Comparison of ENCODE assay signal across 8 mouse cellular contexts in the genomic region with DNA sequence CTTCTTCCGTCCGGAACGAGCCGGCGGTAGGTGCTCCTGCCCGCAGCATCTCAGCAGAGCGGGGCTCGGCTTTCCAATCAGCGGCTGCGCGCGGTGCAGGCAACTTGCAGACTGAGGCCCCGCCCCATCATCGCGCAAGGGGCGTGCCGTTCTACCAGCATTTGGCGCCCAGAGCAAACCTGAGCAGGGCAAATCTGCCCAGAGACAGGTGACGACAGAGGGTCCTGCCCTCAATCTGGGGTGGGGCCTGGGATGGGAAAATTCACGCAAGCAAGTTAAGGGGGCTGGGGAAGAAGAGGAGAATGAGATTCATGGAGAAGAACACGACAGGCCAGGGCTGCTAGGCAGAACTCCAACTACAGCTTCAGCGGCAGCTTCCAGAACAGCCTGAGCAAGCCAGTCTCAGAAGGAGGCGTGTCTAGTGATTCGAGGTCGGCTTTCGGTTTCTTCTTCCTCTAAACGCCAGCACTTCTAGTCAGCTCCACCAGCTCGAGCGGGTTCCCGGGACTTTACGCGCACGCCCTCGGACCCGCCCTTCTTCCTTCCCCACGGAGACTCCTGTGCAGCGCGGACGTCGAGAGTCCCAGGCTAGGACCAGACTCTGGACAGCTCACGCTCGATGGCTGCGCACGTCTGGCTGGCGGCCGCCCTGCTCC. TPM values are rescaled to one million over a fixed set of nuclear protein-coding genes. Genes with fewer than 3 reads are reported as not detected.
A peak's percentile ranks its signal among the peaks of the same experiment; 100 is the strongest.
DNase-seq lines count a peak whose midpoint lies in the region; ATAC-seq and TF ChIP-seq lines count a peak whose summit lies in the region.

A gene (plus strand): TSS at position 293 of the 656 bp plus-strand sequence.
A gene (minus strand): TSS at position 504 of the 656 bp plus-strand sequence.

- H3K4me3 ChIP-seq in hindbrain, embryonic 10.5 days = peak within 1 kb of the TSS; percentile 56
- peak within 1 kb of the TSS; percentile 76 for H3K4me3 ChIP-seq in lung, postnatal 0 days (ENCODE audit: low read depth, low read length)

- peaks cover 19% of the 10 kb centered on the region for H3K4me1 ChIP-seq in hindbrain, embryonic 10.5 days (replicated peaks)
- peaks cover 10% of the 10 kb centered on the region for H3K4me1 ChIP-seq in lung, postnatal 0 days (ENCODE audit: insufficient read depth, low read depth, low read length)

- under 1% methylated on average over 46 of the region's 46 CpGs for WGBS in hindbrain, embryonic 10.5 days
- WGBS in lung, postnatal 0 days = under 1% methylated on average over 46 of the region's 46 CpGs

- peaks cover 92% of the 10 kb centered on the region for H3K27me3 ChIP-seq in hindbrain, embryonic 10.5 days (ENCODE audit: insufficient read depth, poor library complexity, severe bottlenecking)
- 0 out of 2 replicates have a peak, but pooled peaks cover 4% of the 10 kb centered on the region for H3K27me3 ChIP-seq in lung, postnatal 0 days (replicated peaks; ENCODE audit: insufficient read depth, low read length)

- TF ChIP-seq EP300 in lung, postnatal 0 days (IDR thresholded peaks at IDR 0.05) = no peak

- no peak for TF ChIP-seq CTCF in lung, postnatal 0 days (IDR thresholded peaks at IDR 0.05)

- peak within 1 kb of the TSS; percentile 98 for H3K4me2 ChIP-seq in lung, postnatal 0 days (replicated peaks; ENCODE audit: low read depth, low read length)

- no peaks in the 10 kb centered on the region for H3K36me3 ChIP-seq in hindbrain, embryonic 10.5 days
- no peaks in the 10 kb centered on the region for H3K36me3 ChIP-seq in lung, postnatal 0 days (ENCODE audit: insufficient read depth, low read length)

- peak within 1 kb of the TSS; percentile 68 for H3K9ac ChIP-seq in lung, postnatal 0 days (replicated peaks; ENCODE audit: low read depth)

- H3K9me3 ChIP-seq in hindbrain, embryonic 10.5 days = no peaks in the 10 kb centered on the region
- H3K9me3 ChIP-seq in lung, postnatal 0 days (ENCODE audit: low read length) = no peaks in the 10 kb centered on the region

- DNase-seq in MN1 (ENCODE audit: low spot score) = peak; percentile 97
- DNase-seq in cerebellum, adult 9-10 months = peak; percentile 84
- DNase-seq in hindbrain, embryonic 10.5 days (ENCODE audit: low spot score) = peak; percentile 92
- DNase-seq in layer of hippocampus, adult 9-11 months = peak; percentile 96
- peak; percentile 98 for DNase-seq in lung, postnatal 0 days (ENCODE audit: low spot score)
- DNase-seq in ovary, postnatal 14 days (ENCODE audit: low spot score) = peak; percentile 98
- peak; percentile 100 for DNase-seq in thymus, postnatal 14 days

- peak; percentile 93 for ATAC-seq in frontal cortex, adult (ENCODE audit: low TSS enrichment)
- peak; percentile 98 for ATAC-seq in lung, postnatal 0 days

- peak within 1 kb of the TSS; percentile 57 for H3K27ac ChIP-seq in hindbrain, embryonic 10.5 days
- H3K27ac ChIP-seq in lung, postnatal 0 days (ENCODE audit: low read length) = peak within 1 kb of the TSS; percentile 87

RNA-seq across cellular contexts. Expression of the first gene that starts in this region (rescaled TPM):
- polyA plus RNA-seq in hindbrain, embryonic 10.5 days (2016; fragmentation: Nextera tagmentation; extraction: Ambion mirVana) = 1.7 TPM in 2 replicates
- polyA plus RNA-seq in lung, postnatal 0 days (2015; fragmentation: Nextera tagmentation; extraction: Ambion mirVana) = 11.6 and 12.6 TPM in 2 replicates

RNA-seq across cellular contexts. Expression of the second gene that starts in this region (rescaled TPM):
- 0.66 and 0.97 TPM in 2 replicates for polyA plus RNA-seq in hindbrain, embryonic 10.5 days (2016; fragmentation: Nextera tagmentation; extraction: Ambion mirVana)
- polyA plus RNA-seq in lung, postnatal 0 days (2015; fragmentation: Nextera tagmentation; extraction: Ambion mirVana) = 16.4 and 17.1 TPM in 2 replicates

Comparison
In these comparisons a context has a peak if more than half of its experiments do, and no peak if none do; other contexts are left out.
1. Peak in every context shown above with its lines: DNase-seq, ATAC-seq, H3K4me3 ChIP-seq and H3K27ac ChIP-seq.